Mouse (Mus musculus): Measurements from ENCODE around the gene Mgat4b.

DNA sequence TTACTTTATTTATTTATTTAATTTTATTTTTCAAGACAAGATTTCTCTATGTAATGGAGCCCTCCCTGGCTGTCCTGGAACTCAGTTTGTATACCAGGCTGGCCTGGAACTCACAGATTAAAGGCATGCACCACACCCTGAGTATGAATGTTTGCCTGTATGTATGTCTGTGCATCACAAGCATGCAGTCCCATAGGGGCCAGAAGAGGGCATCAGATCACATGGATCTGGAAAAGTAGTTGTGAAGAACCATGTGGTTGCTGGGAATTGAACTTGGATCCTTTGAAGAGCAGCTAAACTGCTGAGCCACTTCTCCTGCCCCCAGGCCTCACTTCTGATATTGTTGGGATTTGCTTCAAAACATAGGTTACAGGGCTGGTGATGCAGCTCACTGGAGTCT lies 66.3 kb downstream of the Mgat4b start:
- TF ChIP-seq CTCF (conservative IDR thresholded peaks at IDR 0.05; ENCODE audit: low read length) = no peak
- TF ChIP-seq POU5F1 (IDR thresholded peaks at IDR 0.05; ENCODE audit: borderline replicate concordance, low read length) = no peak
- TF ChIP-seq NANOG (IDR thresholded peaks at IDR 0.05; ENCODE audit: borderline replicate concordance, low read length) = no peak
